Mouse (Mus musculus): ENCODE measurements at regions not wholly inside any gene's neighbourhood (a gene's known extent, or its start where the extent isn't known, plus 50 kb on each side); places are given as distances from the start of the nearest gene placed in this dataset.

- DNase-seq, result peak in 1 of 2 experiments; percentile 14
These were observed 60.9 kb upstream of the Klf4 start for GRCm38 (mm10) chr4:55593132-55593531.

- no peak for DNase-seq
These were observed 53.9 kb upstream of the Klf4 start for GRCm38 (mm10) chr4:55586212-55586611.

- no peak for DNase-seq
These were observed 51.3 kb upstream of the Klf4 start for GRCm38 (mm10) chr4:55583589-55583988.
